ENCODE assay signal across 13 mouse cellular contexts in the genomic region with DNA sequence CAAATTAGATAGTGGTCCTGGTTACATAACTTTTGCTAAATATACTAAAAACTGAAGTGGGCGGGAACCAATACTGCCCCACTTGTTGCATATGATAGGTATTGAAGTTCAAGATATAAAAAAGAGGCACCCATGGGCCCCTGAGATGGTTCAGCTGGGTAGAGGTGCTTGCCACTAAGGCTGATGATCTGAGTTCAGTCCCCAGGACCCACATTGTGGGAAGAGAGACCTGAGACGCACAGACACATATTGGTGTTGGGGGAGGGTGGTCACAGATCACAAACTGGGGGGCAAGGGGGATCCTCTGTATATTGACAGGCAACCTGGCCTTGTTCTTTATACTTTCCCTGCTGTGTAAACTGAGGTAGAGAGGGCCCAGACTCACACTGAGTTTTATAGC. TPM values are rescaled to one million over a fixed set of nuclear protein-coding genes. Genes with fewer than 3 reads are reported as not detected.
DNase-seq lines count a peak whose midpoint lies in the region; ATAC-seq and TF ChIP-seq lines count a peak whose summit lies in the region.
"Had no signal": no experiment of that assay in that cellular context is flagged by ENCODE, and none has a peak within 500 bp of the region (broad histone marks: within the 10 kb centered on the region; RNA-seq: fewer than 3 reads in every experiment).

No protein-coding gene starts in this region.

- no peak for TF ChIP-seq CTCF in thymus, adult 2 months (IDR thresholded peaks at IDR 0.05; ENCODE audit: borderline replicate concordance, control insufficient read depth, extremely low read depth, insufficient read depth, low read length, poor library complexity)
- TF ChIP-seq CTCF in intestine, postnatal 0 days (IDR thresholded peaks at IDR 0.05; ENCODE audit: low read depth), result no peak
- TF ChIP-seq CTCF in stomach, postnatal 0 days (IDR thresholded peaks at IDR 0.05; ENCODE audit: low read depth), result no peak

- peak overlapping the region; percentile 100 for H3K27ac ChIP-seq in heart, embryonic 13.5 days (replicated peaks)
- H3K27ac ChIP-seq in thymus, adult 2 months (ENCODE audit: control insufficient read depth, insufficient read depth, low read length), result peak overlapping the region; percentile 37; the same call in 1 of the 2 replicates
- H3K27ac ChIP-seq in intestine, postnatal 0 days (ENCODE audit: low read depth, low read length), result no peak overlapping the region
- H3K27ac ChIP-seq in stomach, postnatal 0 days (replicated peaks), result peak overlapping the region; percentile 40; the same call in 1 of the 2 replicates

- peak overlapping the region; percentile 94 for H3K4me3 ChIP-seq in heart, embryonic 13.5 days
- H3K4me3 ChIP-seq in thymus, adult 2 months (ENCODE audit: control insufficient read depth, insufficient read depth, low read length), result no peak overlapping the region
- 0 out of 2 replicates have a peak overlapping the region, but pooled peaks have one; percentile 88 for H3K4me3 ChIP-seq in intestine, postnatal 0 days (ENCODE audit: low read depth, low read length)
- H3K4me3 ChIP-seq in stomach, postnatal 0 days (ENCODE audit: low read depth, low read length), result no peak overlapping the region

- ATAC-seq in heart, embryonic 13.5 days (ENCODE audit: extremely low read depth, insufficient number of reproducible peaks, low FRiP score, low TSS enrichment), result no peak
- ATAC-seq in intestine, postnatal 0 days, result no peak
- ATAC-seq in stomach, postnatal 0 days (ENCODE audit: low FRiP score, low TSS enrichment), result no peak

- TF ChIP-seq POLR2A in thymus, adult 2 months (IDR thresholded peaks at IDR 0.05; ENCODE audit: control insufficient read depth, extremely low read depth, insufficient read depth, low read length, poor library complexity), result no peak

- peak overlapping the region; percentile 99 for H3K9ac ChIP-seq in heart, embryonic 13.5 days
- no peak overlapping the region for H3K9ac ChIP-seq in intestine, postnatal 0 days (ENCODE audit: low read depth, low read length)
- peak overlapping the region; percentile 27; the same call in 1 of the 2 replicates for H3K9ac ChIP-seq in stomach, postnatal 0 days (ENCODE audit: low read length)

- no peaks in the 10 kb centered on the region for H3K27me3 ChIP-seq in heart, embryonic 13.5 days (replicated peaks)
- H3K27me3 ChIP-seq in thymus, adult 2 months (ENCODE audit: control insufficient read depth, insufficient read depth, low read length), result no peaks in the 10 kb centered on the region
- H3K27me3 ChIP-seq in intestine, postnatal 0 days (replicated peaks; ENCODE audit: control insufficient read depth, insufficient read depth, low read length), result no peaks in the 10 kb centered on the region
- no peaks in the 10 kb centered on the region for H3K27me3 ChIP-seq in stomach, postnatal 0 days (ENCODE audit: control insufficient read depth, insufficient read depth, low read length)

- peaks cover 57% of the 10 kb centered on the region for H3K4me1 ChIP-seq in heart, embryonic 13.5 days
- peaks cover 19% of the 10 kb centered on the region for H3K4me1 ChIP-seq in thymus, adult 2 months (replicated peaks; ENCODE audit: control insufficient read depth, insufficient read depth, low read length)
- H3K4me1 ChIP-seq in intestine, postnatal 0 days (replicated peaks; ENCODE audit: control insufficient read depth, insufficient read depth, low read length), result 0 out of 2 replicates have a peak, but pooled peaks cover 3% of the 10 kb centered on the region
- H3K4me1 ChIP-seq in stomach, postnatal 0 days (replicated peaks; ENCODE audit: control insufficient read depth, insufficient read depth), result no peaks in the 10 kb centered on the region

- peak overlapping the region; percentile 89 for H3K4me2 ChIP-seq in heart, embryonic 13.5 days
- H3K4me2 ChIP-seq in intestine, postnatal 0 days (replicated peaks; ENCODE audit: low read depth), result peak overlapping the region; percentile 95
- H3K4me2 ChIP-seq in stomach, postnatal 0 days (replicated peaks; ENCODE audit: low read depth), result peak overlapping the region; percentile 69

- WGBS in heart, embryonic 13.5 days, result 83% methylated on average over 2 of the region's 2 CpGs
- 82% methylated on average over 2 of the region's 2 CpGs for WGBS in thymus, adult 2 months
- WGBS in intestine, postnatal 0 days, result 87% methylated on average over 2 of the region's 2 CpGs
- WGBS in stomach, postnatal 0 days, result 77% methylated on average over 2 of the region's 2 CpGs

- TF ChIP-seq EP300 in stomach, postnatal 0 days (optimal IDR thresholded peaks at IDR 0.05), result peak; percentile 10

- H3K36me3 ChIP-seq in heart, embryonic 13.5 days, result peaks cover 45% of the 10 kb centered on the region
- peaks cover 28% of the 10 kb centered on the region for H3K36me3 ChIP-seq in thymus, adult 2 months (ENCODE audit: control insufficient read depth, insufficient read depth, low read length)
- peaks cover 40% of the 10 kb centered on the region for H3K36me3 ChIP-seq in intestine, postnatal 0 days (ENCODE audit: control insufficient read depth, insufficient read depth)
- peaks cover 20% of the 10 kb centered on the region for H3K36me3 ChIP-seq in stomach, postnatal 0 days (ENCODE audit: control insufficient read depth, insufficient read depth, low read length)

- DNase-seq in heart, postnatal 10 days, result no peak
- no peak for DNase-seq in thymus, adult 2 months
- DNase-seq in thymus, postnatal 14 days, result no peak
- DNase-seq in stomach, postnatal 0 days (ENCODE audit: low spot score), result no peak
- DNase-seq in adrenal gland, postnatal 14 days, result no peak
- DNase-seq in frontal cortex, postnatal 14 days (ENCODE audit: low spot score in 2 of 2), result no peak
- DNase-seq: gastrocnemius, postnatal 10 days had no signal

- intact Hi-C loops in heart, postnatal 10 days (cut with DNase I), result loop anchor here (10.0 kb wide), 1 partner anchor 213 kb away; no protein-coding TSS in a partner anchor

- no peaks in the 10 kb centered on the region for H3K9me3 ChIP-seq in heart, embryonic 13.5 days
- H3K9me3 ChIP-seq in intestine, postnatal 0 days (ENCODE audit: control insufficient read depth), result no peaks in the 10 kb centered on the region
- no peaks in the 10 kb centered on the region for H3K9me3 ChIP-seq in stomach, postnatal 0 days (ENCODE audit: control insufficient read depth, low read length)

RNA-seq across cellular contexts. Expression of a gene that starts 2.7 kb away (rescaled TPM):
- polyA plus RNA-seq in heart, embryonic 13.5 days (2015; fragmentation: Nextera tagmentation; extraction: Ambion mirVana), result 358 and 365 TPM in 2 replicates
- total RNA-seq in heart, postnatal 10 days (2021), result 100 to 1,000 TPM; 229 to 241 TPM
- 47.7 and 55.6 TPM in 2 replicates for polyA plus RNA-seq in thymus, adult 2 months (2012; rRNA removed)
- 277 and 300 TPM in 2 replicates for polyA plus RNA-seq in intestine, postnatal 0 days (2015; fragmentation: Nextera tagmentation; extraction: Ambion mirVana)
- polyA plus RNA-seq in stomach, postnatal 0 days (2015; fragmentation: Nextera tagmentation; extraction: Ambion mirVana), result 330 and 364 TPM in 2 replicates
- 286 and 295 TPM in 2 replicates for total RNA-seq in adrenal gland, postnatal 14 days (2021)

RNA-seq across cellular contexts. Expression of a gene that starts 23.6 kb away (rescaled TPM):
- polyA plus RNA-seq in heart, embryonic 13.5 days (2015; fragmentation: Nextera tagmentation; extraction: Ambion mirVana), result 77.6 and 77.7 TPM in 2 replicates
- 10 to 100 TPM; 38.3 to 42.8 TPM for total RNA-seq in heart, postnatal 10 days (2021)
- polyA plus RNA-seq in thymus, adult 2 months (2012; rRNA removed), result 95.8 and 112 TPM in 2 replicates
- polyA plus RNA-seq in intestine, postnatal 0 days (2015; fragmentation: Nextera tagmentation; extraction: Ambion mirVana), result 165 and 177 TPM in 2 replicates
- polyA plus RNA-seq in stomach, postnatal 0 days (2015; fragmentation: Nextera tagmentation; extraction: Ambion mirVana), result 84.0 and 88.6 TPM in 2 replicates
- 64.5 and 66.1 TPM in 2 replicates for total RNA-seq in adrenal gland, postnatal 14 days (2021)

RNA-seq across cellular contexts. Expression of a gene that starts 30.6 kb away (rescaled TPM):
- polyA plus RNA-seq in heart, embryonic 13.5 days (2015; fragmentation: Nextera tagmentation; extraction: Ambion mirVana), result 0.04 and 0.20 TPM in 2 replicates
- total RNA-seq in heart, postnatal 10 days (2021), result not detected
- polyA plus RNA-seq in thymus, adult 2 months (2012; rRNA removed), result 0.17 and 0.27 TPM in 2 replicates
- polyA plus RNA-seq in intestine, postnatal 0 days (2015; fragmentation: Nextera tagmentation; extraction: Ambion mirVana), result not detected in 2 replicates
- polyA plus RNA-seq in stomach, postnatal 0 days (2015; fragmentation: Nextera tagmentation; extraction: Ambion mirVana), result 0.06 TPM in 1 of 2 replicates, not detected in the other
- total RNA-seq in adrenal gland, postnatal 14 days (2021), result not detected in 2 replicates
- total RNA-seq: adrenal gland, postnatal 36 days; gastrocnemius, postnatal 10 days had no signal
- polyA plus RNA-seq: testis, adult 2 months had no signal

RNA-seq across cellular contexts. Expression of a gene that starts 52.0 kb away (rescaled TPM):
- 0.08 and 0.17 TPM in 2 replicates for polyA plus RNA-seq in heart, embryonic 13.5 days (2015; fragmentation: Nextera tagmentation; extraction: Ambion mirVana)
- not detected for total RNA-seq in heart, postnatal 10 days (2021)
- 11.9 and 13.2 TPM in 2 replicates for polyA plus RNA-seq in thymus, adult 2 months (2012; rRNA removed)
- 3.6 and 4.0 TPM in 2 replicates for polyA plus RNA-seq in intestine, postnatal 0 days (2015; fragmentation: Nextera tagmentation; extraction: Ambion mirVana)
- 3.9 TPM in 2 replicates for polyA plus RNA-seq in stomach, postnatal 0 days (2015; fragmentation: Nextera tagmentation; extraction: Ambion mirVana)
- total RNA-seq in adrenal gland, postnatal 14 days (2021), result 0.94 TPM in 1 of 2 replicates, not detected in the other
- total RNA-seq: adrenal gland, postnatal 36 days; gastrocnemius, postnatal 10 days had no signal
- polyA plus RNA-seq: neural tube, embryonic 14.5 days had no signal

RNA-seq across cellular contexts. Expression of a gene that starts 54.5 kb away (rescaled TPM):
- polyA plus RNA-seq in heart, embryonic 13.5 days (2015; fragmentation: Nextera tagmentation; extraction: Ambion mirVana), result not detected in 2 replicates
- not detected for total RNA-seq in heart, postnatal 10 days (2021)
- 0.32 TPM in 1 of 2 replicates, not detected in the other for polyA plus RNA-seq in thymus, adult 2 months (2012; rRNA removed)
- polyA plus RNA-seq in intestine, postnatal 0 days (2015; fragmentation: Nextera tagmentation; extraction: Ambion mirVana), result 0.08 and 0.14 TPM in 2 replicates
- polyA plus RNA-seq in stomach, postnatal 0 days (2015; fragmentation: Nextera tagmentation; extraction: Ambion mirVana), result 0.05 TPM in 1 of 2 replicates, not detected in the other
- total RNA-seq in adrenal gland, postnatal 14 days (2021), result not detected in 2 replicates
- total RNA-seq: adrenal gland, postnatal 36 days; gastrocnemius, postnatal 10 days had no signal
- polyA plus RNA-seq: cortical plate, adult 2 months; neural tube, embryonic 14.5 days; testis, adult 2 months had no signal

Comparison
In these comparisons a context has a peak if more than half of its experiments do, and no peak if none do; other contexts are left out.
1. H3K4me3 ChIP-seq: peak in heart, embryonic 13.5 days (single experiment) and intestine, postnatal 0 days (single experiment); none in thymus, adult 2 months (single experiment) and stomach, postnatal 0 days (single experiment).
2. Peak in every context shown above with its lines, with median percentiles within 50 percentile points of each other: H3K4me2 ChIP-seq.